Mouse (Mus musculus) CH12.LX (cell line): ENCODE measurements at regions not wholly inside any gene's neighbourhood (a gene's known extent, or its start where the extent isn't known, plus 50 kb on each side); places are given as distances from the start of the nearest gene placed in this dataset.

Experiments used
- CTCF ChIP-seq, 2 experiments: IDR thresholded peaks in 1 of 2; conservative IDR thresholded peaks in 1 of 2; 2 replicates each; pipeline ENCODE4 v1.5.1; 2011 to 2012; ENCODE audit warnings: low read depth in 2 of 2, low read length in 2 of 2, improper control_type of control experiment in 1 of 2, inconsistent platforms in 1 of 2, mild to moderate bottlenecking in 1 of 2, moderate library complexity in 1 of 2
- E2F4 ChIP-seq: IDR thresholded peaks from 2 replicates; pipeline ENCODE4 v1.6.1; 2011; ENCODE audit warnings: low read depth, low read length, improper control_type of control experiment; ENCODE audit not compliant: insufficient replicate concordance
- GABPA ChIP-seq: IDR thresholded peaks from 2 replicates; pipeline ENCODE4 v1.6.1; 2012; ENCODE audit warnings: low read depth, low read length, improper control_type of control experiment, inconsistent platforms; ENCODE audit not compliant: insufficient replicate concordance
- MAFK ChIP-seq: IDR thresholded peaks from 2 replicates; pipeline ENCODE4 v1.6.1; 2011; ENCODE audit warnings: low read length, improper control_type of control experiment; ENCODE audit not compliant: insufficient replicate concordance
- MAZ ChIP-seq: IDR thresholded peaks from 2 replicates; pipeline ENCODE4 v1.6.1; 2012; ENCODE audit warnings: low read depth, mild to moderate bottlenecking, inconsistent platforms, low read length, improper control_type of control experiment, moderate library complexity
- MEF2A ChIP-seq: IDR thresholded peaks from 2 replicates; pipeline ENCODE4 v1.6.1; 2014; ENCODE audit warnings: low read depth, mild to moderate bottlenecking, inconsistent platforms, low read length, improper control_type of control experiment, borderline replicate concordance
- NELFE ChIP-seq: IDR thresholded peaks from 2 replicates; pipeline ENCODE4 v1.6.1; 2011; ENCODE audit warnings: low read depth, low read length, improper control_type of control experiment
- PAX5 ChIP-seq: IDR thresholded peaks from 2 replicates; pipeline ENCODE4 v1.6.1; 2012; ENCODE audit warnings: low read length, inconsistent platforms, mixed read lengths
- POLR2A ChIP-seq: IDR thresholded peaks from 2 replicates; pipeline ENCODE4 v1.6.1; 2011; ENCODE audit warnings: low read depth, mild to moderate bottlenecking, improper control_type of control experiment, low read length
- RCOR1 ChIP-seq: conservative IDR thresholded peaks from 2 replicates; pipeline ENCODE4 v1.6.1; 2012; ENCODE audit warnings: low read depth, mild to moderate bottlenecking, inconsistent platforms, low read length, improper control_type of control experiment
- TCF12 ChIP-seq: IDR thresholded peaks from 2 replicates; pipeline ENCODE4 v1.6.1; 2014; ENCODE audit warnings: low read depth, mild to moderate bottlenecking, inconsistent platforms, low read length, improper control_type of control experiment
- USF2 ChIP-seq: conservative IDR thresholded peaks from 2 replicates; pipeline ENCODE4 v1.6.1; 2011; ENCODE audit warnings: low read depth, low read length, improper control_type of control experiment

GRCm38 (mm10) chr2:103901457-103901856 lies 56.3 kb upstream of the Lmo2 start:
- TF ChIP-seq GABPA, result no peak
- no peak for TF ChIP-seq MAZ
- no peak for TF ChIP-seq NELFE
- no peak for TF ChIP-seq MAFK
- TF ChIP-seq RCOR1, result no peak
- TF ChIP-seq E2F4, result no peak
- no peak for TF ChIP-seq POLR2A
- TF ChIP-seq PAX5, result no peak
- no peak for TF ChIP-seq TCF12
- no peak for TF ChIP-seq CTCF (conservative IDR thresholded peaks at IDR 0.05 in 1 of 2, IDR thresholded peaks at IDR 0.05 in 1 of 2; ENCODE audit: low read depth in 2 of 2, low read length in 2 of 2)
- TF ChIP-seq MEF2A, result no peak
- no peak for TF ChIP-seq USF2
